Mouse (Mus musculus): Measurements from ENCODE around the gene Arhgdib. TPM values are rescaled to one million over a fixed set of nuclear protein-coding genes. Genes with fewer than 3 reads are reported as not detected.

The Arhgdib gene
- polyA plus RNA-seq (2012) = 63.9 and 64.1 TPM in 2 replicates

DNA sequence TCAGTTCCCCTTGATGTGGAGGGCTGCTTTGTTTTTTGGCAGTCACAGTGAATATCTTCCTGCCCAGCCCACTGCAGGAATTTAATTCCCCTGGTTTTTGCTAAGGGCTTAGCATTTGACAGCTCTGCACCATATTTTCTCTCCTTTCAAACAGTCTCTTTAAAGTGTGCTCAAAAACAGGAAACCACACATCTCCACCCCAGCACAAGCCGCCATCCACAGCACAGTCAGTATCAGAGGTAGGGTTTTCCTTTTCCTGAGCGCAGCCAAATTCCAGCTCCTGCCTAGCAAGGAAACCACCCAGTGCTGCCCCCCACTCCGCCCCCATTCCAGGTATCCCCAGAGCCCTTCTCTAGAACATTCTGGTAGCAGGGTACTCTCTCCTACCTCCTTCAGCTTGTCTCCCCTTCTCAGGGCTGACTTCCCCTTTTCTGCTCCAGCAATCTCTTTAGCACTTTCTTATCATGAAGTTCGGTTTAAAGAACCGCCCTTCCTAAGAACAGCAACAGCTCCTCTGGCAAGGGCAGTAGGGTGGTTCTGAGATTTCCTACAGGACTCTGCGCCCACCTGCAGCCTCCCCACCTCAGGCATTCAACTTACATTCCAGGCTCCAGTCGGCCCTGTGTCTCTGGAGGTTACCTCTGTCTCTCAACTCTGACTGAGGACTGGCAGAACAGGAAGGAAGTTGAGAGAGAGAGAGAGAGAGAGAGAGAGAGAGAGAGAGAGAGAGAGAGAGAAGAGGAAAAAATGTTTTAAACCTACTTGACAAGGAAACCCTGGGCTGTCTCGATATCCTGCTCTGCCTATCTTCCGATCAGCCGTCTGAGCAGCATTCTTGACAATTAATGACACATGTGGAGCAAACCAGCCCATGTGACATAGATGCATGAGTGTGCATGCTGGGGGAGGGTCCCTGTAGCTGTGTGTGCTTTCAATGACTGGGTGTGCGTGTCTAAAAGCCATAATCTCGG is at the start of gene Arhgdib:
TSS of gene Arhgdib (minus strand) at position 849 of the 971 bp plus-strand sequence.
- peak; percentile 5 for TF ChIP-seq GATA1 (IDR thresholded peaks at IDR 0.05; ENCODE audit: low read length)

DNA sequence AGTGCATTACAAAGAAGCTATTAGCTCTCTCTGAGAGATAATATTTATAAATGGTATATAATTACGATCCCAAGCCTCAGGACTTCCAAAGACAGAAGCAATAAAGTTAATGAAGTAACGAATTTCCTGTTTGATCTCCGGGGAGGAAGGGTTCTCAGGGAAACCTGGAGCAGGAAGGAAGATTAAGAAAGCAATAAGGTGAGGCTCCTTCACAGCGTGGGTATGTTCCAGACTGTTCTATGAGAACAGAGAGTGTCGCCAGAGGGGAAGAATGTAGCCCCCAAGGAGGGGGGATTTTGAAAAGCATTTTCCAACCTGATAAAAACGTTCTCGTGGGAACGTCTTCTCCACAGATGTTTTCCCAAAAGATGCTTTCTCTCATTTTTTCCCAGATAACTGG is 48.9 kb upstream of the Arhgdib start:
- no peak for TF ChIP-seq GATA1 (IDR thresholded peaks at IDR 0.05; ENCODE audit: low read length)

DNA sequence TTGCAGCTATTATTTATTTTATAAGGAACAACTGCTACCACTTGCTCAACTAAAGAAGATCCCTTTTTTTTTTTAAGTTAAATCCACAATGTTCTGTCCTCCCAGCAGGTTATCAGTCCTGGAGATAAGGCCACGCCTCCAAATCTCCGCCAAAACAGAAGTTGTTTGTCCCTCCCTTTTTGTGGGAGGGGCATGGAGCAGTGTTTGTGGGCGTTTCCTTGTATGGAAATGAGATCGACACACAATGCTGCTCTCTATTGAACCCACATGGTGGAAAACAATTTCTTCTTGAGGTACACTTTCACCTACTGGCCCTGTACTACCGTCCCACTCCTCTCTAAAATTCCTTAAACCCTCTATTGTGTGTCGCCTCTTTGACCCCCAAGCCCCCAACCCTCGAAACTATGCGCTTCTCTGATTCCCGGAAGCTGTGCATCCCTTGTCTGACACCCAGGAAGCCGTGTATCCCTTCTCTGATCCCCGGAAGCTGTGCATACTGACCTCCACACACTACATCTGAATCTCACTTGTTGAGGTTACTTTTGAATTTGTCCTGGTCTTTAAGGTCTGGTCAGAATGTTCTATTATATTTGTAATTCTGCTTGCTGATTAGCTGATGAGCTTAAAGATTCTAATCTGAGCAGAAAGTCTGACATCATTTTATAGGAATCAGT is 48.3 kb upstream of the Arhgdib start:
- TF ChIP-seq GATA1 (IDR thresholded peaks at IDR 0.05; ENCODE audit: low read length) = peak; percentile 38

DNA sequence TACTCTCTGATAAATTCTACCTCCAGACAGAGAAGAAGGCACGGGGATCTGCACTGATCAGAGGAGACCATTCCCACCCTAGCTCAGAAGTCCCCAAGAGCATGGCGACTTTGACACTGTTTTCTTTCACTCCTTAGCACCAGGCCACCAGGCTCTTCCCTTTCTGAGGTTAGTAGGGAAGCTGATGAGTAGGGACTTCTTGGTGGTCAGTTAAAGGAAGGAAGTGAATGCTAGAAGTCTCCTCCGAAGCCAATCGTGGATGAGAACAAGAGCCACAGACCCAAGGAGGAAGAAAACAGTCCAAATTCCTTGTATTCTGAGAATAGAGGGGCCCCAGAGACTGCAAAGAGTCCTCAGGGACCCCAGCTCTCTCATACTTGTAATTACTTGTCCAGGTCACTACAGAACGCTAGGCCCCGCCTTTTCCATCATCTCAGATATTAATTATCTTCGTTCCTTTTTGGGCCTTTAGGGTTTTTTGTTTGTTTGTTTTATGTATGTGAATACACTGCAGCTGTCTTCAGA is 46.9 kb upstream of the Arhgdib start:
- TF ChIP-seq GATA1 (IDR thresholded peaks at IDR 0.05; ENCODE audit: low read length) = no peak

DNA sequence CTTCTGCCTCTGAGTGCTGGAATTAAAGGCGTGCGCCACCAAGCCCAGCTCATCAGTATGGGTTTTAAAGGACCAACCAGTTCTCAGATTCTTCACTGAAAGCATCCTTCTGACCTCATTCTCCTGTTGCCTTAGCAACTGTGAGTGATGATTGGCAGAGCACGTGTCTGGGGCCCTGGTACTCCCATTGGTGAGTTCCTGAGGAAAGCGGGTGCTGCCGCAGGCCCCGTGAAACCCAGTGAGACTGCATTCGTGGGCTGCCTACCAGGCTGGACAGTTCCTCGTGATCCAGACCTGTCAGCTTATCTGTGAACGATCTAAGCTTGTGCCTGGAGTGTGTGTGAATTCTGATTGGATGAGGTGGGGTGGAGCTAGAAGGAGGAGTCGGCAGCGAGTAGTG is 45.0 kb upstream of the Arhgdib start:
- TF ChIP-seq GATA1 (IDR thresholded peaks at IDR 0.05; ENCODE audit: low read length) = no peak

DNA sequence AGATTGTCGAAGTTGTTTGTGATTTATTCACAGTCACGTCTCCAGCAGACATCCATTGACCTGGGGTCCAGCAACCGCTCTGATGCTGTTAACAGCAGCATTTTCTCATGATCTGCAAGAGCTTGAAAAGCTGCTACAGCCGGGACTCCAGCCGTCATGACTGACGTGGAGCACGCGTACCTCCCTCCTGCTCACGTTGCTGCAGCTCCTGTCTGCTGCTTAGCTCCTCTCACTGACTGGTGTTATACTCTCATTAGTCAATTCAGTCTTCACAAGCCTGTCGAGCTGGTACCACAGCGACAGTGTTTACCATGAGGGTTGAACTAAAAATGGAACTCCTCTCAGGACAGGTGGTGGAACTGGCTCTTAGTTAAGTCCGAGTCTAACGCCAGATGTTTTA is 44.3 kb upstream of the Arhgdib start:
- TF ChIP-seq GATA1 (IDR thresholded peaks at IDR 0.05; ENCODE audit: low read length) = no peak

DNA sequence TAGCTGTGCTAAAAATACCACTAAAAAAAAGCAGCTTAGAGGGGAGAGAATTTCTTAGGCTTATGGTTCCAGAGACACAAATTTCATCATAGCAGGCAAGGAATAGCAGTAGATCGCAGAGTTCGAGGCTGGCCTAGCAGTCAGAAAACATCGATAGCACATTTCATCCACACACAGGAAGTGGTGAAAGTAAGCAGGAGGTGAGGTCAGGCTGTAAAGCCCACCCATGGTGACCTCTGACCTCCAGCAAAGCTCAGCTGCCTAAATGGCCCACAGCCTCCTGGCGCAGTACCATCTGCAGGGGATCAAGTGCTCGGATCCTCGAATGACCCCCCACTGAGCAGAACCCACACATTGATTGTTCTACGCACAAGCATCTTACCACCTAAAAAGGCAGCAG is 41.5 kb upstream of the Arhgdib start:
- no peak for TF ChIP-seq GATA1 (IDR thresholded peaks at IDR 0.05; ENCODE audit: low read length)

DNA sequence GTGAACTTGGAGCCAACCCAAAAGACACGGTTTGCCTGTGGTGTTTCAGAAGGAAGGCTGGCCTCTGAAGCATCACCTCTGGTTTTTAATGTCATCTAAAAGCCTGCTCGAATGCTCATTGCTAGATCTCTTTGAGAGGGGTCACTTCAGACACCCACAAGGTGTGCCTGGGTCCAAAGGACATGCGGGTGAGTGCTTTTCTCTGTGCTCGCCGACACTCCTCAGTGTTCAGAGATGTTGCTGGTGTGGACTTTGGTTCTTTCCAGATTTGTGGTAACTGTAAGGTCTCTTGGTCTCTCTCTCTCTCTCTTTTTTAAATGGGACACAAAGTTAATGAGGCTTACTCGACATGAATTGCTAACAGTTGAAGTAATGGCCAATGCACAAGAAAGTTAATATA is 40.9 kb upstream of the Arhgdib start:
- TF ChIP-seq GATA1 (IDR thresholded peaks at IDR 0.05; ENCODE audit: low read length) = no peak

DNA sequence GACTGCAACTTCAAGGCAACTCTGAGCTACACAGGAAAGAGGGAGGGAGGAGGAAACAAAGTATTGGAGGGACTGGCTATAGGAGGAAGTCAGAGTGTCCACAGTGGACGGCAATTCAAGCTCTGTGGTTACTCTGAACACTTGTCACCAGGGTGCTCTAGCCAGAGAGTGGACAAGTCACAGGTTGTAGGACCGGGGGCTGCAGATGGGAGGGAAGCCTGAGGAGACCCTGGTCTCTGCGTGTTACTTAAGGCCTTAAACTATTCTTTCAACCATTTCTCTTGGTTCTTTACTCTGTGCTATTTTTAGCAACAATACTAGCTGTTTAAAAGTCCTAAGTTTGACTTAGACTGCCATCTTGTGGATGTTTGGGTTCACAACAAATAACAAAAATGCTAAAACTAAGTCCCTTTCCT is 38.6 kb upstream of the Arhgdib start:
- no peak for TF ChIP-seq GATA1 (IDR thresholded peaks at IDR 0.05; ENCODE audit: low read length)

DNA sequence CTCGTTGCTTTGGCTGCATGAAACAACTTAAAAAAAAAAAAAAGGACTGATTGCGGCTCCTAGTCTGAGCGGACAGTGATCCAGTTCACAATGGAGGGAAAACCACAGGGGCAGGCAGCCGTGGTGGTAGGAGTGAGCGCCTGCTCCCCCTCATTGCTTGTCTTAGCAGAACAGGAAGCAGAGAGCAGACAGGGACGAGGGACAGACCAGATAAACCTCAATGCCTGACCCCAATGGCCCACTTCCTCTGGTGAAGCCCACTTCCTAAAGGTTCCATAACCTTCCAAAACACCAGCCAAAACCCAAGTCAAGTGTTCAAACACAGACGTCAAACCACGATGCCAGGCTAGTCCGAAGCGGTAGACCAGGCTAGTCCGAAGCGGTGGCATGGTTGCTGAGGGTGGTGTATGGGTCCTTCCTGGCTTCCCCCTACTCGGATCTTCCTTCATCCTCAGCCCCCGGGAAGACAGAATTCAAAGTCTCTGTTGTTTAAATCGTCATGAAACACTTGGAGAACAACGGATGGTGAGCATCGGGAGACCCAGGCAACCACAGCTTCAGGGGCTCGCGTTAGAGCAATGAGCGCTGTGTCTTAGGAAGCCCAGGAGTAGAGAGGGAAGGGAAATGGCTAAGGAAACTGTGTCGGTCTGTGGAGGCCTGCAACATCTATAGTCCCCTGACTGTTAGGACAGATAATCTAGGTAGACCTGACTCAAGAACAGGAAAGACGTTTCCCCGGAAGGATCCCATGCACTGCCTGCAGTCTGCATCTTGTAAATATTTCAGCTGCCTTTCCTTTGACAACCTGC is 37.8 kb upstream of the Arhgdib start:
- no peak for TF ChIP-seq GATA1 (IDR thresholded peaks at IDR 0.05; ENCODE audit: low read length)

DNA sequence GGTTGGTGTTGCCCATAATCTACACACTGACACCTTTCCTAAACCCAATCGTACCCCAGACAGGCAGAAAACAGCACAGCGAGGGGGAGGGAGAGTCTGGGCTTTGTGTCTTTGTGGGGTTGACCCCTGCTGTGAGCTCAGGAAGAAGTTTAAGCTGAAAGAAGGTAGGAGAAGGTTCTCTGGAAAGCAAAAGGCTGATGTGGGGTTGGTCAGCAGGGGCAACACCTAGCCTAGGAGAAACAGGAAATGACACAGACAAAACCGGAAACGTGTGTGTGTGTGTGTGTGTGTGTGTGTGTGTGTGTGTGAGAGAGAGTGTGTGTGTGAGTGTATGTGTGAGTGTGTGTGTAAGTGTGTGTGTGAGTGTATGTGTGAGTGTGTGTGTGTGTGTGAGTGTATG is 25.8 kb upstream of the Arhgdib start:
- TF ChIP-seq GATA1 (IDR thresholded peaks at IDR 0.05; ENCODE audit: low read length) = no peak

DNA sequence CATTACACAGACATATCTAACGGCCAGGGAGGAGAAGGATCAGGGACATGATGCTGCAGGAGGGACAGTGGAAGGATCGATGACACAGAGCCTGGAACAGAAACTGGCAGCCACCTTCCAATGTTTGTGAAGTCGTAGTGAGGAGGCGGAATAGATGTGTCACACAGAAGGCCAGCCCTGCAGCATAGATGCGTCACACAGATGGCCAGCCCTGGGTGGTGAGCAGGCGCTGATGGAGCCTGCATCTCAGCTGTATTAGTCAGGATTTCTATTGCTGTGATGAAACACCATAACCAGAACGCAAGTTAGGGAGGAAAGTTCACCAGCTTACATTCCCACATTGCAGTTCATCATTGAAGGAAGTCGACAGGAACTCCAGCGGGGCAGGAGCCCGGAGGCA is 24.2 kb upstream of the Arhgdib start:
- no peak for TF ChIP-seq GATA1 (IDR thresholded peaks at IDR 0.05; ENCODE audit: low read length)

DNA sequence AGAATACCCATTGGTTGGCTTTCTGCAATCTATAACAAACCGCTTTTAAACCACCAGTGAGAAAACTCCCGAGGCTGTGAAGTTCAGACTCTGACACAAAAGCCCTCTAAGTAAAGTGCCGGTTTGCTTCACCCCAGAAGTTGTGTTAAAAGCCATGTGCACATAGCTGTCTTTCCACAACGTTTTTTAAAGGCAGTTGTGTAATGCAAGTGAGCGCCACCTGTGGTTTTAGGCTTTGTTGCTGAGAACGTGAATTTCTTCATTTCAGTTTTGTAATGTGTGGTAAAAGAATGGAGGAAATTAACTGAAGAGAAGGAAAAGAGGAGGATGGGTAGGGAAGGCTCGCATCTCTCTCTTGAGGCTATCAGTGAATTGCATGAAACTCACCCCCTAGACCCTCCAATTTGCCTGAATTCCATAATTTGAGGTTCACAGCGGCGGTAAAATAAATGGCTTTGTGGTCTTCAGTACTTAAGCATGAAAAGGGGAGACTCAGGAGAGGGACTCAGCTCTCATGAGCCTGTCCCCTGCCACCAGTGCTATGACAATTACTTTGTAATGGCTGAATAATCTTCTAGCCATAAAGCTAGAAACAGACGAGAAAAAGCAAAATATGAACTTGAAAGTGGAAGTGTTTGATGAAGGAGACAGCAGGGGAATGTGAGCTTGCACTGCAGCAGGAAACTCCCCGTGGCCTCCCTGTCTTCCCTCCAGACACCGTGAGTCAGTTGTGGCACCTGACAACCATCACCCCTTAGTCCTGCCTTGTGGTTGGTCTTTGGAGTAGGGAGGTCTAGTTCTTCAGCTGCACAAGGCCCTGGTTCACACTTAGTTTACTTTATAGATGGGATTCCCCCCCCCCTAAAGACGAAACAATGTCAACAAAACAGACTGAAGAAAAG is 23.2 kb upstream of the Arhgdib start:
- TF ChIP-seq GATA1 (IDR thresholded peaks at IDR 0.05; ENCODE audit: low read length) = no peak

DNA sequence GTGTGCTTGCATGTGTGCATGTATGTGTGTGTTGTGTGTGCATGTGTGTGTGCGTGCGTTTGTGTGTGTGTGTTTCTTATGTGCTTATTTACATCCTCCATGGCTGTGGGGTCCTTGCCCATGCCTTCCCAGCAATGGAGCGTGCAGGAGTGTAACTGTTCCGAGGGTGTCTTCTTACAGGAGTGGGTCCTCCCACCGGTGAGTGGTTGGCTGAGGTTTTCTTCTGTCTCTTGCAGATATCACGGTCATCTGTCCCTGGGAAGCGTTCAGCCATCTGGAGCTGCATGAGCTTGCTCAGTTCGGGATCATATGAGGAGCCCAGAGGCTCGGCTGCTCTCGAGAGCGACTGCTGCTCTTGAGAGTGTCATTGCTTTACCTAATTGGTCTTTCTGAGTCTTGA is 21.3 kb upstream of the Arhgdib start:
- no peak for TF ChIP-seq GATA1 (IDR thresholded peaks at IDR 0.05; ENCODE audit: low read length)

DNA sequence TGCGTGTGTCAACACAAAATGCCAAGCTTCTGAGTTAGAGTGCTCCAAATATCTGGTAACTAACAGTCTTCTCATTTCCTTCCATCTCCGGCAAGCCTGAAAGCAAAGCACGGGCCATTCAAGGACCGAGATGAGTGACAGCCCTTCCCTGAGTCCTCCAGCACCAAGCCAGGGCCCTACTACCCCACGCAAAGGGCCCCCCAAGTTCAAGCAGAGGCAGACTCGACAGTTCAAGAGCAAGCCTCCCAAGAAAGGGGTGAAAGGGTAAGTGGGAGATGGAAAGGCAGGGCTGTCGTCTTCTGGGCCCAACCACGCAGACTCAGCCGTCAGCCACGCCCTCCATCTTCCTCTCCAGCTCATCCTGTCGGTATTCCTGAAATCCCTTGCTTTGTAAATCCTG is 17.4 kb upstream of the Arhgdib start:
- no peak for TF ChIP-seq GATA1 (IDR thresholded peaks at IDR 0.05; ENCODE audit: low read length)

Measured in G1E-ER4 (cell line).